Mouse (Mus musculus) embryonic stem cell, embryonic (primary cell): ENCODE results near the gene Gm20388.

ENCODE experiments used
- CTCF ChIA-PET, 4 experiments: fragments of 300-600 bp in 2 of 4; fragments of 350-600 bp in 2 of 4; sonication (Branson Sonifier 250); formaldehyde crosslinking; loops; one replicate each; lab custom pipeline; 2022; ENCODE audit warnings: inconsistent platforms in 2 of 4; lab: Charles Lee
- POLR2A ChIA-PET, 4 experiments: fragments of 300-600 bp in 2 of 4; fragments of 350-600 bp in 2 of 4; sonication (Branson Sonifier 250); formaldehyde crosslinking; loops; one replicate each; lab custom pipeline; 2022; ENCODE audit warnings: antibody characterized with exemption in 4 of 4, inconsistent platforms in 1 of 4; lab: Charles Lee

Gm20388 gene

DNA sequence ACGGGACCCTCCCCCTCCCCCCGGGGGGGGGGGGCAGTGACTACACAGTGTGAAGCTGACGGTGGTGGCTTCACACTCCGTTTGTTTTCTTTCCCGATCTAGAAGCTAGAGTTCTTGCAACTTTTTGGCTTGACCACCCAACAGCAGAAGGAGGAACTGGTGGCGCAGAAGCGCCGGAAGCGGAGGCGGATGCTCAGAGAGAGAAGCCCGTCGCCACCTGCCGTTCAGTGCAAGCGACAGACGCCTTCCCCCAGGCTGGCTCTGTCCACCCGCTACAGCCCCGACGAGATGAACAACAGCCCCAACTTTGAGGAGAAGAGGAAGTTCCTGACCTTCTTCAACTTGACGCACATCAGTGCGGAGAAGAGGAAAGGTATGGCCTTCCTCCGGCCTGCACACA, 661.9 kb downstream of the Gm20388 start:
- CTCF ChIA-PET: interaction anchor here in 2 of 4 experiments (0.6 to 3.1 kb wide), 4 partner anchors 23 to 207 kb away, joined by 3 to 13 read pairs (median 4); no protein-coding TSS in a partner anchor
- POLR2A ChIA-PET: interaction anchor here in 3 of 4 experiments (0.7 to 7.9 kb wide), 5 partner anchors 8 to 33 kb away, joined by 3 to 67 read pairs (median 5); no protein-coding TSS in a partner anchor

DNA sequence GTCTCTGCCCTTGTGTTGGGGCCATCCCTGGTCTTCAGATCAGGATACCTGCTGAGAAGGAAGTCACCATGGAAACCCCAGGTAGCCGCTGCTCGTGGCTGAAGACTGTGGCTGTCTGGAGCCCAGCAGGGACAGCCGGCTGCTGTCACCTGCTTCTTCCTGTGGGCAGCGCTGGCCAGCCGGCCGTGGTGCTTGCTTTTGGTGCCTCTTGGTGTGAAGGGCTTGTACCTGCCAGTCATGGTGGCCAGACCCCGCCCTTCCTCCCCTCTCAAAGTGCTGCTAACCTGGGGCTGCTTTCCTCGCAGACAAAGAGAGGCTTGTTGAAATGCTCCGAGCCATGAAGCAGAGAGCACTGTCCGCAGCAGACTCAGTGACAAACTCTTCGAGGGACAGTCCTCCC, 663.2 kb downstream of the Gm20388 start:
- POLR2A ChIA-PET: interaction anchor here in 1 of 4 experiments (1.4 to 2.3 kb wide), 3 partner anchors 10 to 26 kb away, joined by 3 to 5 read pairs (median 4); partner anchors contain the start of gene Gins2
- CTCF ChIA-PET: interaction anchor here in 2 of 4 experiments (1.0 to 1.6 kb wide), 4 partner anchors 12 to 170 kb away, joined by 3 to 6 read pairs (median 4); no protein-coding TSS in a partner anchor

DNA sequence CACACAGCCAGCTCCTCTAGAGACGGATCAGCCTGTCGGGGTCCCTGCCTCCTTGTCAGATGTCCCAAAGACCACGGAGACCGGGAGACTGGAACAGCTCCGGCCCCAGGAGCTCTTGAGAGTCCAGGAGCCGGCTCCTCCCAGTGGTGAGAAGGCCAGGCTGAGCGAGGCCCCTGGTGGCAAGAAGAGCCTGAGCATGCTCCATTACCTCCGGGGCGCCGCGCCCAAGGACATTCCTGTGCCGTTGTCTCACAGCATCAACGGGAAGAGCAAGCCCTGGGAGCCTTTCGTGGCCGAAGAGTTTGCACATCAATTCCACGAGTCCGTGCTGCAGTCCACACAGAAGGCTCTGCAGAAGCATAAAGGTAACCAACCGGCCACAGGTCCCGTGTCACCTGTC, 664.3 kb downstream of the Gm20388 start:
- POLR2A ChIA-PET: interaction anchor here (0.6 to 11.1 kb wide), 11 partner anchors 6 to 580 kb away, joined by 3 to 67 read pairs (median 4); partner anchors contain the start of gene Gins2 (in 2 of the 4)
- CTCF ChIA-PET: interaction anchor here (0.6 to 2.7 kb wide), 9 partner anchors 13 to 211 kb away, joined by 3 to 8 read pairs (median 3); no protein-coding TSS in a partner anchor

DNA sequence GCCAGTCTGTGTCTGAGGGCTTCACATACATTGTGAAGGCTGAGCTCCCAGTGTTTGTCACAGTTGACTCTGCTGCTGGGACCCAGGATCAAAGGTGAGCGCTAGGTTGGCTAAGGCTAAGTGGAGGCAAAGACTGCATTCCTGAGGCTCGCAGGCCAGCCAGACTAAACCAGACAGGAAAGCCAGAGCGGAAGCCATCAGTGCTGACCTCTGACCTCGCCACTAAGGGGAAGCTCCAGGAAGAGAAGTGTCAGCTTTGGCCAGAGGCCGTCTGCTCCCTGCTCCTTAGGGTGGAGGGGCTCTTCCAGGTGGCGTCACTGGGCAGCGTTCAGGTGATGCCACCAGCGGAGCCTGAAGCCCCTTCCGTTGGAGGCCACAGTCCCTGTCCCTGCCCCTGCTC, 665.2 kb downstream of the Gm20388 start:
- ChIA-PET POLR2A (interaction anchor here in 2 of 4 experiments (0.8 to 11.1 kb wide), 5 partner anchors 6 to 168 kb away, joined by 3 to 67 read pairs (median 3); partner anchors contain the start of gene Gins2 (in 2 of the 2)), CTCF (interaction anchor here in 3 of 4 experiments (0.6 to 2.7 kb wide), 6 partner anchors 14 to 292 kb away, joined by 3 to 8 read pairs (median 6); no protein-coding TSS in a partner anchor)

DNA sequence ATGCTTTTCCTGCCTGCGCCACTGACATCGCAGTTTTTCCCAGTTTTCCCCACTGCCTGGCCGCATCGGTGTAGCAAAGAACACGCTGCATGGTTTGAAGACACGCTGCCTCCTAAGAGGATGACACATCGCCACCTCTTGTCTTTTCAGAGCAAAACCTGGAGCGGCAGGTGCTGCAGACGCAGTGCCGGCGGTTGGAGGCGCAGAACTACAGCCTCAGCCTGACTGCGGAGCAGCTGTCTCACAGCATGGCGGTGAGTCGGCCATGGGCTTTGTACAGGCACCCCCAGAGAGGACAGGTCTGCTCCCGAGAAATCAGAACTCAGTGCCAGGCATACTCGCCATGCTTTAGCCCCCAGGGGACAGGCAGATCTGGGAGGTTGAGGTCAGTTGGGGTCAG, 667.2 kb downstream of the Gm20388 start:
- CTCF ChIA-PET: interaction anchor here (0.5 to 2.2 kb wide), 8 partner anchors 16 to 122 kb away, joined by 3 to 14 read pairs (median 4); no protein-coding TSS in a partner anchor
- POLR2A ChIA-PET: interaction anchor here in 2 of 4 experiments (1.1 to 11.1 kb wide), 8 partner anchors 9 to 69 kb away, joined by 3 to 67 read pairs (median 4); partner anchors contain the start of gene Gins2 (in 2 of the 2)

DNA sequence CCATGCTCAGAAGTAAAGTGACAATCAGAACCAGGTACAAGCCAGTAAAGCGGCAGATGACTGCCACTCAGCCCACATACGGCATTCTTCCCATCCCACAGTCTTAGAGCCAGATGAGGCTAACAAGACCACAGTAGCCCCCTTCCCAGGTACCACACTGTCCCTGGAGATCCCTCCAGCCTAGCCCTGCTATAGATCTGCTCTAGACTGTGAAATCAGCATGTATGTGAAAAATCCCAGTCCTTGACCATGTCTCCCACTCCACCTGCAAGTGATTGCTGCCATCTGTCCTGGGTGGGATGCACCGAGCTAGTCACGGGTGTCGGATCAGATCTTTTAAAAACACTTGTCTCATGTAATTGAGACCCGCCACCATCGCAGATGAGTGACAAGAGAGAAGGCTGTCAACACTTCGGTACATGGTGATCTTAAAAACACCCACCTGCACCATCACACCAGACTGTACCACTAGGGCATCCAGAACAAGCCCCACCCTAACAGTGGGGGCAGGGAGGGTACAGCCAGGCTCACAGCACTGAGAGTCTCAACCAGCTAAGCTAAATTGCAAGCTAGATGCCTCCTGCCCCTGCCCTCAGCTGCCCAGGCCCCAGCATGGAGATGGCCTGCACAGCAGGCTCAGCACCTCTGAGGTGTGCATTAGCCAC, 669.8 kb downstream of the Gm20388 start:
- ChIA-PET CTCF (interaction anchor here in 3 of 4 experiments (0.6 to 1.9 kb wide), 7 partner anchors 9 to 952 kb away, joined by 3 to 11 read pairs (median 4); no protein-coding TSS in a partner anchor), POLR2A (interaction anchor here in 3 of 4 experiments (0.9 to 11.1 kb wide), 6 partner anchors 10 to 28 kb away, joined by 3 to 67 read pairs (median 4); no protein-coding TSS in a partner anchor)

DNA sequence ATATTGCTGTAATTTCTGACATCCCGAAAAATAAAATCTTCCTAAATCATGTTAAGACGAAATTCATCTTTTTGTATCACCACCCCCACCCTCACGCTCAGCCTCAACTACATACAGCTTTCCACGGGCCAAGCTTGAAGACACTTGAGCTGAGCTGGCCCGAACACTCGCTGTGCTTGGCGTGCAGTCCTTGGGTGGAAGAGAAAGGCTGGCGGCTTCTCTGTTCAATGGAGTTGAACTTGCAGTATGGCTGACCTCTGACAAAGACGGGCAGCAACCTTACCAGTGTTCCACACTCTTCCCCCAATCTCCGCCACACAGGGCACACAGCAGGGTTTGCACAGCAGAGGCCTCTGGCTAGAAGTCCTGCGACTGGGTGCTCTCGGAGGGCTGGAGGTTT, 670.7 kb downstream of the Gm20388 start:
- POLR2A ChIA-PET: interaction anchor here in 3 of 4 experiments (0.9 to 11.1 kb wide), 9 partner anchors 9 to 21 kb away, joined by 3 to 67 read pairs (median 3); no protein-coding TSS in a partner anchor

DNA sequence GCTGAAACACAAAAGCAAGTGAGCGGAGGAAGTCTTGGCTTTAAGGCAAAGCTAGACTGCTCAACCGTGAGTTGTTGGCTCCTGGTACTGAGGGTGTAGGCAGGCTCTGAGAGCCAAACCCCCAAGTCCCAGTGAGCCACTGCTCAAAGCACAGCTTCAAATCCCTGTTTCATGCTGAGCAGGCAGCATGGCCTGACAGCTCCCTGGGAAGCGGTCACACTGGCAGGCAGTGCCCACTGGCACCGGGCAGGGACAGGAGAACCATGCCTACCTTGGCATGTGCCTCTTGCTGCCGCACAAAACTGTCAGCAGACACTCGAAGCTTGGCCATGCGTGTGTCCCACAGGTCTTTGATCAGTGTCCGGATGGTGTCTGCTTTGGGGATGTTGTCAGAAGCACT, 671.2 kb downstream of the Gm20388 start:
- ChIA-PET POLR2A (interaction anchor here (0.6 to 11.1 kb wide), 9 partner anchors 9 to 28 kb away, joined by 3 to 67 read pairs (median 3); no protein-coding TSS in a partner anchor), CTCF (interaction anchor here (0.6 to 2.2 kb wide), 12 partner anchors 10 to 262 kb away, joined by 3 to 11 read pairs (median 5); no protein-coding TSS in a partner anchor)

More for the DNA sequence above, 670.7 kb downstream of the Gm20388 start:
- CTCF ChIA-PET: interaction anchor here (0.6 to 2.2 kb wide), 11 partner anchors 10 to 262 kb away, joined by 3 to 11 read pairs (median 5); no protein-coding TSS in a partner anchor

DNA sequence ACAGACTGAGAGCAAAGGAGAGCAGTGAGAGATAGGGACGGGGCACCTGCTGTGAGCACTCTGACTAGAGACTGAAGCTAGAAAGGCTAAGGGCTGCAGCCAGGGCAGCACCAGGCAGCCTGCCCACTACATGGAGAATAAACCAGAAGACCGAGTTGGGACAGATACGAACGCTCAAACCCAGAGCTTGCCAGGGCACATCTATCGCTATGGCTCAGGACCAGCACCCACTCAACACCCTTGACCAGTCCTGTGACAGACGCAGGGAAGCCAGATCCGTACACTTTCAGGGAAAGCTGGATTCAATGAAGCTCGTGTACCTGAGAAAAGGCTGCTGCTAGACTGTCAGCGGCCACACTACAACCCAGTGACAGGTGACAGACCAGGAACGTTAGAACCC, 674.9 kb downstream of the Gm20388 start:
- CTCF ChIA-PET: interaction anchor here in 3 of 4 experiments (0.9 to 3.2 kb wide), 4 partner anchors 11 to 15 kb away, joined by 3 to 11 read pairs (median 5); no protein-coding TSS in a partner anchor
- POLR2A ChIA-PET: interaction anchor here in 2 of 4 experiments (0.6 to 11.1 kb wide), 7 partner anchors 8 to 53 kb away, joined by 3 to 67 read pairs (median 3); no protein-coding TSS in a partner anchor

DNA sequence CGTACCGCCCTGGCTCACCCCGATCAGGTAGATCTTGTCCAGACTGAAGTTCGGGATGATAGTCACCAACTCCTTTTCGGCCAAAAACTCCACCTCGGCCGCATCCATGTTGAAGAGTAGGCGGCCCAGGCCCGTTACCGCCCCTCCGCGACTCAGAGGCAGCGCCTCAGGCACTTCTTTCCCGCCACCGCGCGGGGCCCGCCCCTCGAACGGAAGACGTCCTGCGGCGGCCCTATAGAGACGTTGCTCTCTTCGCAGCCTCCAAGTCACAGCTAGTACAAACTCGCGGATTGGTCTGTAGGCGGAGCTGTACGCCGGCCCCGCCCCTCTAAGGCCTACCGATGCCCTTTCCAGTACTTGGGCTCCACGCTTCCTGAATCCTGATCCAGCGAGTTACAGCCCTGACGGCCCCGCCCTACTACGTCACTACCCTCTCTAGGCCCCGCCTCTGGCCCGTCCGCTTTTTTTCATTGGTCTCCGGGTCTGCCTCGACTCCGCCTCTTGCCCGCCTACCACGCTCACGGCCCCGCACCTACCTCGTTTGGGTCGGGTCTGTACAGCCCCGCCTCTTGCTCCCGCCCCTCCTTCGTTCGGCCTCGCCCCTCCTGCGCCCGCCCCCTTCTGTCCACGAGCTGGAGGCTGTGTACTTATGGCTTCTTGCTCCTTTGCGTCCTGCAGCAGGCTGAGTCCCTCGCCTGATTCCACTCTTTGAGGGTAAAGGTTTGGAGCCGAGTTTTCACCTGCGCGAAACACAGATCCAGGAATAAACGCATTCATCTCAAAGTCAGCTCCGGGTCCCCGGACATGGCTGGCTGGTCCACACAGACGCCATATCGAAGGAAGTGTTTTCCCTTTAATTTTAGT, 678.5 kb downstream of the Gm20388 start, which contains the start of gene Gins2:
Gene Gins2 (minus strand): TSS at position 397 of the 864 bp plus-strand sequence.
- POLR2A ChIA-PET: interaction anchor here (0.5 to 1.9 kb wide), 52 partner anchors 10 to 474 kb away, joined by 3 to 12 read pairs (median 3); partner anchors contain the start of genes Fam92b (in 1 of the 4), Gse1 (in 1 of the 4) and Irf8 (in 1 of the 4)
- CTCF ChIA-PET: interaction anchor here (0.5 to 1.9 kb wide), 29 partner anchors 10 to 1166 kb away, joined by 3 to 13 read pairs (median 4); no protein-coding TSS in a partner anchor

DNA sequence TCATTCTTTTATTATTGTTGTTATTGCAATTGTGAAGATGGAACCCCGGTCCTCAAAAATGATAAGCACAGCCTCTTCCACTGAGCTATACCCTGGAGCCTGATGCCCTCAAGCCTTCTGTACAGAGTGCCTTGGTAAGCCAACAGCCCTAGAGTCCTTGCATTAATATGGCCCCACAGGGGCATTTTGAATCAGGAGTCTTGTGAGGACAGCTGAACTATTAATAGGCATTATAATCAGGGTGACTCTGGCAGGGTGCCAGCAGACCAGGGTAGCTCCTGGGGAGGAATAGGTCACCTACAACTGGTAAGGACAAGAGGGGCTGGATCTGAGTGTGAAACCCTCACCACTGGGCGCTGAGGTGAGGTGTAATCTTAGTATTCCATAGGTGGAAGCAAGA, 679.3 kb downstream of the Gm20388 start:
- POLR2A ChIA-PET: interaction anchor here (0.6 to 1.9 kb wide), 24 partner anchors 11 to 302 kb away, joined by 3 to 12 read pairs (median 4); partner anchors contain the start of gene Irf8 (in 1 of the 4)
- CTCF ChIA-PET: interaction anchor here (0.6 to 1.9 kb wide), 18 partner anchors 9 to 1166 kb away, joined by 3 to 13 read pairs (median 5); no protein-coding TSS in a partner anchor

DNA sequence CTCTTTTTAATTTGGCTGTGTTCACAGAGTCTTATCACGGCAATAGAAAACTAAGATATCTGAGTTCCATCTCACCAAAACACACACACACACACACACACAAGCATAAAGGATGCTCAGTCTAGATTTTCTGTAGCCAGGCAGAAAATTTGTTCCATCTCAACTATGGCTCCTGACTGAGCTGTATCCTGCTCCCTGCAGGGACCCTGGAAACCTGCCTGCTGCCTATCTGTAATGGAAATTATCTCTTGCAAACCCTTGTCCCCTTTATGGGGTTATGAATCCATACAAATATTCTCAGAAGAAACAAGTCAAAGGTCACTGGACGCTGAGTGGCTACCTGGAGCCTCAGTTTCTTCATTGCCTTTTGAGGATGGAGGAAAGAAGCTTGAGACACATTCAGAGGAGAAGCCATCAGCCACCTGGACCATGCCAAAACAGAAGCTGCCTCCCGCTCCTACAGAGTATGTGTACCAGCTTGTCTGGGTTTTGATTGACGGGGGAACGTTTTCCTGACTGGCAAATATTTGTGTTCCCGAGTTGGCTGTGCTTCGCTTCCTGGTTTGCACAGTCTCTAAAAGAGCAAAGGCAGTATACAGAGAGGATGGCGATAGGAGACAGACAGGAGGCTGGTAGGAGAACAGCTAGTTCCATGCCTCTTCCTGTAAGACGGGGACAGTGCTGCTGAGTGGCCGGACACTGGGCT, 681.1 kb downstream of the Gm20388 start:
- CTCF ChIA-PET: interaction anchor here in 1 of 4 experiments (1.1 to 1.5 kb wide), 3 partner anchors 21 to 265 kb away, joined by 3 to 5 read pairs (median 5); no protein-coding TSS in a partner anchor
- POLR2A ChIA-PET: interaction anchor here in 2 of 4 experiments (0.6 to 1.2 kb wide), 5 partner anchors 9 to 224 kb away, joined by 3 read pairs; no protein-coding TSS in a partner anchor

DNA sequence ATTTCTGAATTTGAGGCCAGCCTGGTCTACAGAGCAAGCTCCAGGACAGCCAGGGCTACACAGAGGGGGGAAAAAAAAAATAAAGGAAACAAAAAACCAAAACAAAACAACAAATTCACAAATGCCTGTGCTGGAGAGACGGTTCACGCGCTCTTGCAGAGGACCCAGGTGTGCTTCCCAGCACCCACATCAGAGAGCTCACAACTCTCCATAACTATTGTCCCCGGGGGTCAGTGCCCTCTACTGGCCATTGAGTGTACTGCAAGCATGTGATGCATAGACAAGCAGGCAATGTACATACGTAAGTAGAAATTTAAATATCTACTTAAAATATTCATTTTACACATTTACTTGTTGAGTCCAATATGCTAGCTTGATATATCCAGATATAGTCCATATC, 683.9 kb downstream of the Gm20388 start:
- POLR2A ChIA-PET: interaction anchor here in 3 of 4 experiments (0.6 to 0.8 kb wide), 3 partner anchors 13 to 194 kb away, joined by 3 to 4 read pairs (median 3); no protein-coding TSS in a partner anchor
- CTCF ChIA-PET: interaction anchor here (0.5 to 4.4 kb wide), 78 partner anchors 8 to 1267 kb away, joined by 3 to 36 read pairs (median 4); no protein-coding TSS in a partner anchor

DNA sequence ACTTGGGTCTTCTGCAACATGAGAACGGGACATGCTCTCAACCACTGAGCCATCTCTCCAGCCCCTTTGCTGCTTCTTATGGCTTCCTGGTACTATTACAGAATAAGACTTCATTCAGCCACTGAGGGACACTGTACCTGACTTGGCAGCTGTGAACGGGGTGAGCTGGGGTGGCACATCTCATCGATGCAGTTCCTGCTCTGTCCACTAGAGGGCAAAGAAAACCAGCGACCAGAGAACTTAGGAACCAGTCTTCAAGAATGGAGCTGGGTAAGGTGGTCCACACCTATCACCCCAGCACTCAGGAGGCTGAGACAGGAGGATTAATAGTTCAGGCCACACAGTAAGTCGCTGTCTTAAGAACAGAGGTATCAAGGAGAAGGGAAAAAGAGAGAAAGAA, 685.3 kb downstream of the Gm20388 start:
- POLR2A ChIA-PET: interaction anchor here in 3 of 4 experiments (0.5 to 1.5 kb wide), 10 partner anchors 12 to 276 kb away, joined by 3 to 4 read pairs (median 3); no protein-coding TSS in a partner anchor
- CTCF ChIA-PET: interaction anchor here (0.6 to 4.4 kb wide), 113 partner anchors 9 to 1212 kb away, joined by 3 to 36 read pairs (median 4); partner anchors contain the start of genes Cox4i1 (in 1 of the 4), Fam92b (in 1 of the 4) and Gm27021 (in 1 of the 4)

DNA sequence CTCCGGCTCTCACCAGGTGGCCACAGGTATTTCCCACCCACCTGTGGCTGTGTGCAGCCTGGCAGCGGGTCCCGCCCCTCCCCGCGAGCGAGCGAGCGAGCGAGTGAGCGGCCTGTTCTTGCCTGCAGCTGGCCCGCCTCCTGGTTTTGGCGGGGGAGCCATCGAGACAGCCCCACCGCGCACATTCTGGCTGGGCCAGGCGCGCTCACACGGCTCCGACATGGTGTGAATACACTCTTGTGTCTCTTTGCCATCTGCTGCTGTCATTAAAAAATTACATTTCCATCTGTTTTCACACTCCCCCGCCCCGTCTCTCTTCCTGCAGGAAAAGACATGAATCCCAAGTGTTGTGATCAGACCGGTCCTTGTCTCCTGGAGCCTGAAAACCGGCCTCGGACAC, 687.9 kb downstream of the Gm20388 start:
- ChIA-PET POLR2A (interaction anchor here in 2 of 4 experiments (1.2 to 1.4 kb wide), 3 partner anchors 10 to 24 kb away, joined by 3 read pairs; no protein-coding TSS in a partner anchor), CTCF (interaction anchor here (0.6 to 2.2 kb wide), 23 partner anchors 9 to 279 kb away, joined by 3 to 20 read pairs (median 5); partner anchors contain the start of gene Gins2 (in 2 of the 4))
